Mouse (Mus musculus) myocyte (in vitro differentiated cells): ENCODE measurements around the gene Shc3. TPM values are rescaled to one million over a fixed set of nuclear protein-coding genes. Genes with fewer than 3 reads are reported as not detected.

Experiments
- H3K27me3 ChIP-seq: one replicate; pipeline ENCODE4 v1.6.1; 2011; ENCODE audit not compliant: control insufficient read depth, insufficient read depth, insufficient read length
- H3K36me3 ChIP-seq: one replicate; pipeline ENCODE4 v1.6.1; 2011; ENCODE audit not compliant: control insufficient read depth, insufficient read depth
- H3K4me2 ChIP-seq: one replicate; pipeline ENCODE4 v1.6.1; 2011; ENCODE audit warnings: low read depth, control low read depth
- H3K4me3 ChIP-seq: one replicate; pipeline ENCODE4 v1.5.1; 2011; ENCODE audit warnings: mild to moderate bottlenecking, control low read depth, moderate library complexity
- H3K79me2 ChIP-seq: one replicate; pipeline ENCODE4 v1.6.1; 2011; ENCODE audit not compliant: control insufficient read depth, insufficient read depth
- H3ac ChIP-seq: one replicate; pipeline ENCODE4 v1.6.1; 2011; ENCODE audit not compliant: control insufficient read depth, insufficient read length
- CEBPB ChIP-seq: IDR thresholded peaks from 2 replicates; pipeline ENCODE4 v1.6.1; 2011; ENCODE audit warnings: mild to moderate bottlenecking, moderate library complexity; ENCODE audit not compliant: poor library complexity, insufficient read depth, severe bottlenecking
- E2F4 ChIP-seq: IDR thresholded peaks from one replicate; pipeline ENCODE4 v1.6.1; 2011; ENCODE audit warnings: mild to moderate bottlenecking, control low read depth, moderate library complexity; ENCODE audit not compliant: insufficient read depth
- MAX ChIP-seq: IDR thresholded peaks from one replicate; pipeline ENCODE4 v1.6.1; 2011; ENCODE audit warnings: low read depth, mild to moderate bottlenecking, control low read depth
- MYOD1 ChIP-seq, 3 experiments: IDR thresholded peaks; one replicate each; pipeline ENCODE4 v1.6.1; 2011; ENCODE audit warnings: control low read depth in 2 of 3, low read depth in 2 of 3, mild to moderate bottlenecking in 2 of 3, moderate library complexity in 1 of 3; ENCODE audit not compliant: insufficient read length in 2 of 3, control insufficient read depth in 1 of 3
- MYOG ChIP-seq, 3 experiments: IDR thresholded peaks; one replicate each; pipeline ENCODE4 v1.6.1; 2011; ENCODE audit warnings: control low read depth in 2 of 3, low read depth in 2 of 3, mild to moderate bottlenecking in 2 of 3; ENCODE audit not compliant: insufficient read length in 2 of 3, control insufficient read depth in 1 of 3, insufficient read depth in 1 of 3
- POLR2A ChIP-seq: IDR thresholded peaks from one replicate; pipeline ENCODE4 v1.6.1; 2011; ENCODE audit warnings: low read depth, mild to moderate bottlenecking, control low read depth, moderate library complexity; ENCODE audit not compliant: insufficient read length
- POLR2AphosphoS2 ChIP-seq: IDR thresholded peaks from one replicate; pipeline ENCODE4 v1.6.1; 2011; ENCODE audit warnings: low read depth, control low read depth; ENCODE audit not compliant: insufficient read length
- REST ChIP-seq: IDR thresholded peaks from one replicate; pipeline ENCODE4 v1.6.1; 2011; ENCODE audit warnings: mild to moderate bottlenecking, control low read depth, moderate library complexity; ENCODE audit not compliant: insufficient read depth, insufficient read length
- SRF ChIP-seq: IDR thresholded peaks from one replicate; pipeline ENCODE4 v1.6.1; 2011; ENCODE audit warnings: low read depth; ENCODE audit not compliant: control insufficient read depth, insufficient read length
- TCF12 ChIP-seq: IDR thresholded peaks from one replicate; pipeline ENCODE4 v1.6.1; 2011; ENCODE audit warnings: mild to moderate bottlenecking, control low read depth; ENCODE audit not compliant: poor library complexity, insufficient read depth, severe bottlenecking
- TCF3 ChIP-seq: IDR thresholded peaks from one replicate; pipeline ENCODE4 v1.6.1; 2011; ENCODE audit warnings: low read depth, control low read depth; ENCODE audit not compliant: insufficient read length
- USF1 ChIP-seq: IDR thresholded peaks from one replicate; pipeline ENCODE4 v1.6.1; 2011; ENCODE audit warnings: low read depth, mild to moderate bottlenecking, control low read depth, moderate library complexity
- polyA plus RNA-seq: library from polyadenylated mRNA; unstranded; fragments of >200 nt; fragmentation: generic; extraction: Trizol; gene quantifications from one replicate; pipeline ENCODE4 v1.2.1, GENCODE M21; 2012; ENCODE audit warnings: missing spikeins

The Shc3 gene
- polyA plus RNA-seq, 1 experiment = 0.17 TPM

- TF ChIP-seq MYOG (IDR thresholded peaks at IDR 0.05; ENCODE audit: control insufficient read depth in 1 of 3, insufficient read depth in 1 of 3, insufficient read length in 2 of 3, low read depth in 2 of 3) (no peak), TCF3 (no peak)
- Histone ChIP-seq H3K79me2 (no peaks in the 10 kb centered on the region), H3K4me3 (no peak overlapping the region), H3K36me3 (no peaks in the 10 kb centered on the region), H3K4me2 (no peak overlapping the region), H3K27me3 (peaks cover 44% of the 10 kb centered on the region), H3ac (no peak overlapping the region)
Measured at GRCm38 (mm10) chr13:51480341-51481011, 88.7 kb downstream of the Shc3 start.

GRCm38 (mm10) chr13:51479826-51480225 lies 89.4 kb downstream of the Shc3 start:
- Histone ChIP-seq H3K4me2 (no peak overlapping the region), H3K36me3 (no peaks in the 10 kb centered on the region), H3K27me3 (peaks cover 42% of the 10 kb centered on the region), H3K79me2 (no peaks in the 10 kb centered on the region), H3ac (no peak overlapping the region), H3K4me3 (no peak overlapping the region)
- TF ChIP-seq REST (no peak), USF1 (no peak), E2F4 (no peak), MAX (no peak), TCF3 (no peak), MYOG (IDR thresholded peaks at IDR 0.05; ENCODE audit: control insufficient read depth in 1 of 3, insufficient read depth in 1 of 3, insufficient read length in 2 of 3, low read depth in 2 of 3) (no peak), SRF (no peak), TCF12 (no peak), MYOD1 (IDR thresholded peaks at IDR 0.05; ENCODE audit: control insufficient read depth in 1 of 3, insufficient read length in 2 of 3, low read depth in 2 of 3) (no peak), POLR2A (no peak), POLR2AphosphoS2 (no peak), CEBPB (no peak)

GRCm38 (mm10) chr13:51476991-51477390 lies 92.2 kb downstream of the Shc3 start:
- no peak overlapping the region for H3ac ChIP-seq
- peaks cover 31% of the 10 kb centered on the region for H3K27me3 ChIP-seq
- TF ChIP-seq TCF12 (no peak), E2F4 (no peak), MAX (no peak), MYOD1 (IDR thresholded peaks at IDR 0.05; ENCODE audit: control insufficient read depth in 1 of 3, insufficient read length in 2 of 3, low read depth in 2 of 3) (no peak), POLR2AphosphoS2 (no peak), REST (no peak), MYOG (IDR thresholded peaks at IDR 0.05; ENCODE audit: control insufficient read depth in 1 of 3, insufficient read depth in 1 of 3, insufficient read length in 2 of 3, low read depth in 2 of 3) (no peak), USF1 (no peak)
- no peaks in the 10 kb centered on the region for H3K36me3 ChIP-seq
- H3K79me2 ChIP-seq = no peaks in the 10 kb centered on the region
- H3K4me2 ChIP-seq = no peak overlapping the region
- no peak overlapping the region for H3K4me3 ChIP-seq

- no peak overlapping the region for H3K4me3 ChIP-seq
- no peaks in the 10 kb centered on the region for H3K79me2 ChIP-seq
- TF ChIP-seq REST = no peak
- no peak for TF ChIP-seq MAX
- TF ChIP-seq TCF3 = no peak
- no peak for TF ChIP-seq E2F4
- TF ChIP-seq CEBPB = no peak
- no peak for TF ChIP-seq TCF12
- TF ChIP-seq POLR2A = no peak
- TF ChIP-seq MYOD1 (IDR thresholded peaks at IDR 0.05; ENCODE audit: control insufficient read depth in 1 of 3, insufficient read length in 2 of 3, low read depth in 2 of 3) = no peak
- TF ChIP-seq SRF = no peak
- TF ChIP-seq POLR2AphosphoS2 = no peak
- H3K27me3 ChIP-seq = peaks cover 26% of the 10 kb centered on the region
- no peak overlapping the region for H3K4me2 ChIP-seq
- no peaks in the 10 kb centered on the region for H3K36me3 ChIP-seq
- H3ac ChIP-seq = no peak overlapping the region
Measured at GRCm38 (mm10) chr13:51468697-51469250, 100.4 kb downstream of the Shc3 start.

- H3ac ChIP-seq = no peak overlapping the region
- H3K4me3 ChIP-seq = no peak overlapping the region
- H3K27me3 ChIP-seq = peaks cover 20% of the 10 kb centered on the region
- H3K36me3 ChIP-seq = no peaks in the 10 kb centered on the region
- no peaks in the 10 kb centered on the region for H3K79me2 ChIP-seq
- TF ChIP-seq CEBPB (no peak), REST (no peak), E2F4 (no peak), MYOD1 (IDR thresholded peaks at IDR 0.05; ENCODE audit: control insufficient read depth in 1 of 3, insufficient read length in 2 of 3, low read depth in 2 of 3) (no peak), USF1 (no peak), TCF3 (no peak), POLR2A (no peak), MYOG (IDR thresholded peaks at IDR 0.05; ENCODE audit: control insufficient read depth in 1 of 3, insufficient read depth in 1 of 3, insufficient read length in 2 of 3, low read depth in 2 of 3) (no peak), SRF (no peak), MAX (no peak), POLR2AphosphoS2 (no peak), TCF12 (no peak)
- no peak overlapping the region for H3K4me2 ChIP-seq
Measured at GRCm38 (mm10) chr13:51466117-51466841, 102.9 kb downstream of the Shc3 start.
